Mouse (Mus musculus): Measurements from ENCODE around the gene Art4. TPM values are rescaled to one million over a fixed set of nuclear protein-coding genes. Genes with fewer than 3 reads are reported as not detected.
A peak's percentile ranks its signal among the peaks of the same experiment; 100 is the strongest.

Gene Art4
- total and polyA plus RNA-seq, 3 experiments, result 0.34 to 1.0 (median 0.48) TPM

- no peak for TF ChIP-seq ZKSCAN1 (IDR thresholded peaks at IDR 0.05; ENCODE audit: borderline replicate concordance, low read depth, low read length)
- TF ChIP-seq RCOR1 (conservative IDR thresholded peaks at IDR 0.05; ENCODE audit: low read depth, low read length), result no peak
- dilution Hi-C loops (cut with MboI; ENCODE audit: extremely low pct_ligation_motif_present, extremely low pct_unique_long_range_greater_than_20kb, low sequenced_read_pairs), result loop anchor here (25.0 kb wide), 1 partner anchor 121 kb away; no protein-coding TSS in a partner anchor
Observed at GRCm38 (mm10) chr6:136866150-136866549, 8.6 kb upstream of the Art4 start.

DNA sequence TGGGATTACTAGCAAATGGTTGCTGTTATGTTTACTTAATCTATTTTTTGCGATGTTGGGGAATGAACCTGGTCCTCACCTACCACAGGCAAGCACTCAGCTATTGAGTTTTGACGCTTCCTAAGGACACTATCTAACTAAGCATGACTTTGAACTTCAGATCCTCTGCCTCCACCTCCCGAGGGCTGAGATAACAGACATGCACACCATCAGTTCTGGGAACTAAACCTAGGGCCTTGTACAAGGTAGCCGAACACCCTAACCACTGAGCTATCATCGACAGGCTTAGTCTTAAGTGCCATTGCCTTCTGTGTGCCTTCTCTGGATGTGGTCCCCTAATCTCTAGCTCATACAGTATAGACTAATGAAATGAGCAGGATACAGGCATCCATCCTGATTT is 7.8 kb upstream of the Art4 start:
- Histone ChIP-seq H3K4me3 (replicated peaks in 1 of 3; ENCODE audit: low read depth in 2 of 3, low read length in 2 of 3, poor library complexity in 1 of 3) (no peak overlapping the region), H3K27ac (ENCODE audit: insufficient read depth, low read depth) (no peak overlapping the region), H3K4me1 (ENCODE audit: control insufficient read depth in 1 of 2, insufficient read depth in 2 of 2) (peaks cover 0 to 3% of the 10 kb centered on the region in 2 experiments; a peak in 2 of 4 replicates), H3K9me3 (replicated peaks; ENCODE audit: low read length) (no peaks in the 10 kb centered on the region), H3K27me3 (replicated peaks) (no peaks in the 10 kb centered on the region), H3K9ac (ENCODE audit: insufficient read depth, low read depth) (no peak overlapping the region), H3K36me3 (replicated peaks in 1 of 2; ENCODE audit: control insufficient read depth in 1 of 2, insufficient read depth in 1 of 2, low read length in 1 of 2) (peaks cover 10 to 45% of the 10 kb centered on the region in 2 experiments), H3K4me2 (ENCODE audit: insufficient read depth, low read depth, poor library complexity, severe bottlenecking) (no peak overlapping the region), H3K79me2 (replicated peaks; ENCODE audit: control insufficient read depth, extremely low read depth, insufficient read depth, poor library complexity, severe bottlenecking) (no peaks in the 10 kb centered on the region)
- TF ChIP-seq MAZ (IDR thresholded peaks at IDR 0.05; ENCODE audit: low read depth, low read length) (no peak), GABPA (IDR thresholded peaks at IDR 0.05; ENCODE audit: insufficient replicate concordance, low read depth, low read length) (no peak)
- dilution Hi-C loops (cut with MboI; ENCODE audit: extremely low pct_ligation_motif_present, extremely low pct_unique_long_range_greater_than_20kb, low sequenced_read_pairs), result loop anchor here (25.0 kb wide), 1 partner anchor 122 kb away; no protein-coding TSS in a partner anchor
- no peak for DNase-seq (ENCODE audit: extremely low read depth)
- in situ Hi-C loops (cut with MboI; ENCODE audit: low pct_ligation_motif_present, low pct_unique_long_range_greater_than_20kb, low sequenced_read_pairs), result no loop called here

More at GRCm38 (mm10) chr6:136866150-136866549, 8.6 kb upstream of the Art4 start:
- H3K27me3 ChIP-seq (replicated peaks), result no peaks in the 10 kb centered on the region
- no peak overlapping the region for H3K27ac ChIP-seq (ENCODE audit: insufficient read depth, low read depth)
- H3K79me2 ChIP-seq (replicated peaks; ENCODE audit: control insufficient read depth, extremely low read depth, insufficient read depth, poor library complexity, severe bottlenecking), result no peaks in the 10 kb centered on the region
- H3K4me3 ChIP-seq (replicated peaks in 1 of 3; ENCODE audit: low read depth in 2 of 3, low read length in 2 of 3, poor library complexity in 1 of 3), result no peak overlapping the region
- no peak overlapping the region for H3K4me2 ChIP-seq (ENCODE audit: insufficient read depth, low read depth, poor library complexity, severe bottlenecking)
- peaks cover 0 to 2% of the 10 kb centered on the region in 2 experiments; a peak in 2 of 4 replicates for H3K4me1 ChIP-seq (ENCODE audit: control insufficient read depth in 1 of 2, insufficient read depth in 2 of 2)
- H3K9ac ChIP-seq (ENCODE audit: insufficient read depth, low read depth), result no peak overlapping the region
- DNase-seq (ENCODE audit: extremely low read depth), result no peak
- H3K36me3 ChIP-seq (replicated peaks in 1 of 2; ENCODE audit: control insufficient read depth in 1 of 2, insufficient read depth in 1 of 2, low read length in 1 of 2), result peaks cover 10 to 43% of the 10 kb centered on the region in 2 experiments
- no peaks in the 10 kb centered on the region for H3K9me3 ChIP-seq (replicated peaks; ENCODE audit: low read length)
- in situ Hi-C loops (cut with MboI; ENCODE audit: low pct_ligation_motif_present, low pct_unique_long_range_greater_than_20kb, low sequenced_read_pairs), result no loop called here

DNA sequence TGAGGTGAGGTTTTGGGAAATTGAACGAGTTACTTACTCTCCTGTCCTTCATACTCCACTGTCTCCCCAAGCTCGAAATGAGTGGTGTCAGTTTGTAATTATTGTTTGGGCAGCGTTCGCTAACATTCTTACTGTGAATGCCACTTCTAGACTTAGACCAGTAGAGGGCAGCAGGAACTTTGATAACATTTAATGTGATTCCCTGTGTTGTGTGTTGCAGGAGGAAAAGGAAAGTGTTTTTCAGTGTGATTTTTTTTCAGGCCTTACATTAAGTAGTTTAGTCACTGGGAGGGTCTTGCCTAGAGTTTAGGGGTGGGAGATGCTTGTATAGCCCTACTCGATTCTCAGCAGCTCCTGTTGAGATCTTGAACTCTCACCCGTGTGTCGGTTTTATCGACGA is 3.5 kb upstream of the Art4 start:
- dilution Hi-C loops (cut with MboI; ENCODE audit: extremely low pct_ligation_motif_present, extremely low pct_unique_long_range_greater_than_20kb, low sequenced_read_pairs) (loop anchor here (25.0 kb wide), 1 partner anchor 126 kb away; no protein-coding TSS in a partner anchor), in situ Hi-C loops (cut with MboI; ENCODE audit: low pct_ligation_motif_present, low pct_unique_long_range_greater_than_20kb, low sequenced_read_pairs) (no loop called here)
- no peaks in the 10 kb centered on the region for H3K9me3 ChIP-seq (replicated peaks; ENCODE audit: low read length)
- H3K4me1 ChIP-seq (ENCODE audit: control insufficient read depth in 1 of 2, insufficient read depth in 2 of 2), result peaks cover 0 to 7% of the 10 kb centered on the region in 2 experiments; a peak in 2 of 4 replicates
- peaks cover 9 to 52% of the 10 kb centered on the region in 2 experiments for H3K36me3 ChIP-seq (replicated peaks in 1 of 2; ENCODE audit: control insufficient read depth in 1 of 2, insufficient read depth in 1 of 2, low read length in 1 of 2)
- no peak overlapping the region for H3K9ac ChIP-seq (ENCODE audit: insufficient read depth, low read depth)
- peak; percentile 56 for DNase-seq (ENCODE audit: extremely low read depth)
- no peak overlapping the region for H3K27ac ChIP-seq (ENCODE audit: insufficient read depth, low read depth)
- no peak overlapping the region for H3K4me3 ChIP-seq (replicated peaks in 1 of 3; ENCODE audit: low read depth in 2 of 3, low read length in 2 of 3, poor library complexity in 1 of 3)
- H3K79me2 ChIP-seq (replicated peaks; ENCODE audit: control insufficient read depth, extremely low read depth, insufficient read depth, poor library complexity, severe bottlenecking), result no peaks in the 10 kb centered on the region
- no peaks in the 10 kb centered on the region for H3K27me3 ChIP-seq (replicated peaks)
- TF ChIP-seq RCOR1 (conservative IDR thresholded peaks at IDR 0.05; ENCODE audit: low read depth, low read length) (no peak), ZC3H11A (IDR thresholded peaks at IDR 0.05; ENCODE audit: low read depth, low read length) (peak; percentile 39; the same call in 1 of the 2 replicates), HCFC1 (IDR thresholded peaks at IDR 0.05; ENCODE audit: low read depth, low read length) (no peak), MAZ (IDR thresholded peaks at IDR 0.05; ENCODE audit: low read depth, low read length) (no peak), RAD21 (IDR thresholded peaks at IDR 0.05; ENCODE audit: low read depth, low read length) (peak; percentile 89), GABPA (IDR thresholded peaks at IDR 0.05; ENCODE audit: insufficient replicate concordance, low read depth, low read length) (no peak), TCF12 (IDR thresholded peaks at IDR 0.05; ENCODE audit: low read depth, low read length) (no peak), MXI1 (IDR thresholded peaks at IDR 0.05; ENCODE audit: low read depth, low read length) (no peak), MEF2A (IDR thresholded peaks at IDR 0.05; ENCODE audit: borderline replicate concordance, low read depth, low read length) (no peak), SMC3 (IDR thresholded peaks at IDR 0.05; ENCODE audit: low read depth, low read length) (peak; percentile 81), JUND (conservative IDR thresholded peaks at IDR 0.05; ENCODE audit: low read depth, low read length) (no peak), ETS1 (conservative IDR thresholded peaks at IDR 0.05; ENCODE audit: low read depth, low read length) (no peak), UBTF (IDR thresholded peaks at IDR 0.05; ENCODE audit: low read depth, low read length) (no peak), PAX5 (IDR thresholded peaks at IDR 0.05; ENCODE audit: low read length) (no peak), CTCF (conservative IDR thresholded peaks at IDR 0.05 in 1 of 2, IDR thresholded peaks at IDR 0.05 in 1 of 2; ENCODE audit: low read depth in 2 of 2, low read length in 2 of 2) (peak; percentile 67 to 87), POLR2A (IDR thresholded peaks at IDR 0.05; ENCODE audit: low read depth, low read length) (no peak)
- no peak overlapping the region for H3K4me2 ChIP-seq (ENCODE audit: insufficient read depth, low read depth, poor library complexity, severe bottlenecking)

Data from CH12.LX (cell line).